Mouse (Mus musculus): ENCODE results near the gene Smarcb1. TPM values are rescaled to one million over a fixed set of nuclear protein-coding genes. Genes with fewer than 3 reads are reported as not detected.

The Smarcb1 gene
- 37.4 and 43.5 TPM in 2 replicates for polyA plus RNA-seq (2012; rRNA removed)

DNA sequence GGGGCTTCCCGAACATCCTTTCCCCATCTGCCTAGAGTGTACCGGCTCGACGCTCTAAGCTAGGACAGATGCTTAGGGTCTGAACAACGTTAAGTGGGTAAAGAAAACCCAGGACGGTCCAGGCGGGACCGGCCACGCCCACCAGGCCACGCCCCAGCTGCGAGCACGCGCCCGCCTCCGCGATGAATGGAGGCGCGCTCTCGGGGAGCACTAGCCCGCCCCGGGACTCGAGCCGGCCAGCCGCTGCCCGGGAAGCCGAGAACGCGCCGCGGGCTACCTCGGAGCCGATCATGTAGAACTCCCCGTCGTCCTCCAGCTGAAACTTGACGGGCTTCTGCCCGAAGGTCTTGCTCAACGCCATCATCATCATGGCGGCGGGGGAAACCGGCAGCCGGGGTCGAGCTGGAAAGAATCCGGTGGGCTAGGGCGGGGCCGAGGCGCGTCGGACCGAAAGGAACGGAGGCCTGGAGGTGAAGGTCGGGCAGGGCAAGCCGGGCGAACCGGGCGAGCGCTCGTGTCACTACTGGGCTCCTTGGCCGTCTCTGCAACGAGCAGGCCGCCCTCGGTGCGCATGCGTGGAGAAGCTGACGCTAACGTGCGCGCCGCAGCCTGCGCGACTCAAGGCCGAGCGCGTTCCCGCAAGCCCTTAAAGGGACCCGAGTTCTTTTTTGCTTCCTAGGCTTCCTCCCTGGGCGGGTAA is at the start of gene Smarcb1:
TSS of gene Smarcb1 (minus strand) at position 592 of the 700 bp plus-strand sequence.

DNA sequence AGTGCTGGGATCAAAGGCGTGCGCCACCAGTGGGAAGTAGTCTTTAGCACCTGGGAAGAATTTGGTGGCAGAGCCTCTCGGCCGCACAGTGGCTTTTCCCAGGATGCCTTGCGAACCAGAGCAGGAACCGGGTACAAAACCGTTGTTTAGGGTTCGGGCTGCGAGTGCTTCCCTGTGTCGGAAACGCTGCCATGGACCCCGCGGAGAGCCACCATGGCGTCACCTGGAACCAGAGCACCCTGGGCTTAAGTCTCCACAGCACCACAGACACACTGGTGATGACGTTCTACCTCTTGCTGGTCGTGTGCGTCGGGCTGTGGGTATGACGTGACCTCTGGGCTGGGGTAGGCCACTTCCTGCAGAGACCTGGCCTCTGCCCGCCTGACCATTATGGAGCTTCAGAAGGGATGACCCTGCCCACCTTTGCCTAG is 33.0 kb upstream of the Smarcb1 start, which contains the start of gene Gm5134:
TSS of gene Gm5134 (plus strand) at position 134 of the 431 bp plus-strand sequence.

GRCm38 (mm10) chr10:75942736-75943477 is 21.5 kb upstream of the Smarcb1 start, which contains the start of gene Vpreb3:
Vpreb3 (plus strand) TSS chr10:75943057.

DNA sequence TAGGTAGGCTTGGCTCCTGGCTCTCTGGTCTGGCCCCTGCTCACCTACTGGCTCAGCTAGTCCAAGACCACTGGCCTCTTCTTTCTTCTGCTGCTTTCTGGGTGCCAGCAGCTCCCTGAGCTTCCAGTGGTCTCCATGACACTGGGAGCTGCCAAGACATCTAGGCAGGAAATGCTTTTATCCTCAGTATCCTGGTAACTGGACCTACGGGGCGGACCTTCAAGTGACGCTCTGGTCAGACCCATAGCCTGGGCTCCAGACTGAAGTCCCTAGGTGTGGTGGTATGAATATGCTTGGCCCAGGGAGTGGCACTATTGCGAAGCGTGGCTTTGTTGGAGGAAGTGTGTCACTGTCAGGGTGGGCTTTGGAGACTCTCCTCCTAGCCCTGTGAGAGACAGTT is 19.1 kb upstream of the Smarcb1 start, which contains the start of gene Gm867:
TSS of gene Gm867 (minus strand) at position 153 of the 400 bp plus-strand sequence.

DNA sequence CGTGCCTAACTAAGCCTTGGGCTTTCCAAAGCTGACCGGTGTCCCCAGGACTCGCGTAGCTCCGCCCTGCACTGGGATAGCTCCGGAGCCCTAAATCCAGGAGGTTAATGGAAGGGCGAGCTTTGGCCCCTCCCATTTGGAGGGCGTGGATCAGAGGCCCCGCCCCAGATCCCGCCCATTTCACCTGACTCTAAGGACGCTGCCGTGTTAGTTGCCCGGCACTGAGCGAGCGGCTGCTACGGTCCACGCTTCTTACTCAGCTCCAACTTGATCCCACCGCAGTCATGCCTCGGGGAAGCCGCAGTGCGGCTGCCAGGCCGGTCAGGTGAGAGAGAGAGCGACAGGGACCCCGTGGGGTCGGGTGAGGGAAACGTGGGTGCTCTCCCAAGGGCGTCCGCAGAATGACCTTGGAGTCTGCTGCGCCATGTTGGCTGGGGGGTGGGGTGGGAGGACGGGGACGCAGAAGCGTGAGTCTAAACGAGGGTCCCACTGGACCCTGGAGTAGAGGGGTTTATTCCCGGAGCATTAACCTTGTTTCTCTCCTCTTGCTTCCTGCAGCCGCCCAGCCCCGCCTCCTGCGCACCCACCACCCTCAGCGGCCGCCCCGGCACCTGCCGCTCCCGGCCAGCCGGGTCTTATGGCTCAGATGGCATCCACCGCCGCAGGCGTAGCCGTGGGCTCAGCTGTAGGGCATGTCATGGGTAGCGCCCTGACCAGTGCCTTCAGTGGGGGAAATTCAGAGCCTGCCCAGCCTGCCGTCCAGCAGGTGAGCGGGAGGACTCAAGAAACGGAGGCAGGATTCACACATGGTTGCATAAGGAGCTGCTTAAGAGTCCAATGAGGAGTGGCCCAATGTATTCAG is 14.5 kb upstream of the Smarcb1 start, which contains the start of gene Mmp11:
TSS of gene Mmp11 (minus strand) at position 817 of the 862 bp plus-strand sequence.

DNA sequence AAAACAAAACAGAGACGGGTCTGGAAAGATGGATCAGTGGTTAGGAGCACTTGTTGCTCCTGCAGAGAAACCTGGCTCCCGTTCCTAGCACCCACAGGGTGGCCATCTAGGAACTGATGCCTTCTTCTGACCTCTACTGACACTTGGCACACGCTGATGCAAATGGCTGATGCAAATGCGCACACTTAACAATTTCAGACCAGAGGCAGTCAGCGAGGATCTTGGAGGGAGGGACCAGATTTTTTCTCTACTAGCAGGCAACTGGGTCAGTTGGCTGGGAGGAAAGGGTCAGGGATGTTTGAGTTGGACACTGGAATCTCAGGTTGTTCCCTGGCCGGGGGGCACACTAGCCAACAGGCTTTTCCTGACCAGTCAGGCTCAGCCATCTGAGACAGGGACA is 11.5 kb upstream of the Smarcb1 start, which contains the start of gene Chchd10:
TSS of gene Chchd10 (plus strand) at position 240 of the 400 bp plus-strand sequence.

GRCm38 (mm10) chr10:75893089-75893750 is 28.2 kb downstream of the Smarcb1 start, which contains the start of gene Derl3:
Derl3 (plus strand) TSS chr10:75893413.

GRCm38 (mm10) chr10:75859786-75860470 is 61.5 kb downstream of the Smarcb1 start, which contains the start of gene Mif:
Mif (minus strand) TSS chr10:75860240.

Other genes with a start within 250 kb of the Smarcb1 start
- 35.2 and 40.9 TPM in 2 replicates for gene Cabin1, start 157.3 kb downstream of the Smarcb1 start, polyA plus RNA-seq (2012; rRNA removed)
- gene Ddt, start 148.2 kb downstream of the Smarcb1 start, polyA plus RNA-seq (2012; rRNA removed): 91.9 and 107 TPM in 2 replicates
- gene Gm20441, start 140.7 kb downstream of the Smarcb1 start, polyA plus RNA-seq (2012; rRNA removed): 0.49 TPM in 1 of 2 replicates, not detected in the other
- gene Gstt3, start 140.2 kb downstream of the Smarcb1 start, polyA plus RNA-seq (2012; rRNA removed): 79.4 and 82.9 TPM in 2 replicates
- gene Gstt1, start 123.0 kb downstream of the Smarcb1 start, polyA plus RNA-seq (2012; rRNA removed): 91.1 and 94.9 TPM in 2 replicates
- 0.13 TPM in 1 of 2 replicates, not detected in the other for gene Gstt4, start 99.1 kb downstream of the Smarcb1 start, polyA plus RNA-seq (2012; rRNA removed)
- gene Gstt2, start 84.2 kb downstream of the Smarcb1 start, polyA plus RNA-seq (2012; rRNA removed): 202 and 342 TPM in 2 replicates
- 757 and 966 TPM in 2 replicates for gene Mif, start 61.4 kb downstream of the Smarcb1 start, polyA plus RNA-seq (2012; rRNA removed)
- 42.2 and 68.7 TPM in 2 replicates for gene Derl3, start 28.2 kb downstream of the Smarcb1 start, polyA plus RNA-seq (2012; rRNA removed)
- gene Chchd10, start 11.5 kb upstream of the Smarcb1 start, polyA plus RNA-seq (2012; rRNA removed): 907 and 1,047 TPM in 2 replicates
- gene Mmp11, start 14.9 kb upstream of the Smarcb1 start, polyA plus RNA-seq (2012; rRNA removed): 18.7 and 22.4 TPM in 2 replicates
- gene Gm867, start 19.1 kb upstream of the Smarcb1 start, polyA plus RNA-seq (2012; rRNA removed): not detected in 2 replicates
- 8.1 and 9.0 TPM in 2 replicates for gene Vpreb3, start 21.4 kb upstream of the Smarcb1 start, polyA plus RNA-seq (2012; rRNA removed)
- 0.12 and 0.13 TPM in 2 replicates for gene Gm5134, start 32.9 kb upstream of the Smarcb1 start, polyA plus RNA-seq (2012; rRNA removed)
- gene Zfp280b, start 111.0 kb upstream of the Smarcb1 start, polyA plus RNA-seq (2012; rRNA removed): 5.3 and 5.5 TPM in 2 replicates
- gene Slc5a4b, start 189.3 kb upstream of the Smarcb1 start, polyA plus RNA-seq (2012; rRNA removed): not detected in 2 replicates
- gene Slc5a4a, start 225.8 kb upstream of the Smarcb1 start, polyA plus RNA-seq (2012; rRNA removed): not detected in 2 replicates

Data from colon, adult 2 months (tissue).